Mouse (Mus musculus) liver, embryonic 16.5 days (tissue): ENCODE measurements around the gene Telo2. TPM values are rescaled to one million over a fixed set of nuclear protein-coding genes. Genes with fewer than 3 reads are reported as not detected.
A peak's percentile ranks its signal among the peaks of the same experiment; 100 is the strongest.

Source experiments
- ATAC-seq: fragments of 200-750 bp; cut with Nextera tagmentation; 2 replicates; pipeline ENCODE4 v1.8.0; 2017; ENCODE audit warnings: low read depth, mild to moderate bottlenecking, moderate number of reproducible peaks, moderate library complexity
- H3K27ac ChIP-seq: fragments of 300-500 bp; sonication (generic); 2 replicates; pipeline ENCODE4 v1.5.1; 2014; ENCODE audit warnings: mild to moderate bottlenecking, low read length
- H3K27me3 ChIP-seq: fragments of 300-500 bp; sonication (generic); 2 replicates; pipeline ENCODE4 v1.6.1; 2014; ENCODE audit warnings: low read depth, low read length, mixed read lengths; ENCODE audit not compliant: control insufficient read depth, insufficient read depth
- H3K36me3 ChIP-seq: fragments of 300-500 bp; sonication (generic); 2 replicates; pipeline ENCODE4 v1.6.1; 2014; ENCODE audit warnings: mild to moderate bottlenecking; ENCODE audit not compliant: control insufficient read depth, insufficient read depth
- H3K4me1 ChIP-seq: fragments of 300-500 bp; sonication (generic); 2 replicates; pipeline ENCODE4 v1.6.1; 2014; ENCODE audit warnings: low read depth, low read length, mixed read lengths; ENCODE audit not compliant: control insufficient read depth
- H3K4me2 ChIP-seq: fragments of 300-500 bp; sonication (generic); 2 replicates; pipeline ENCODE4 v1.6.1; 2014; ENCODE audit warnings: low read depth, low read length, mixed read lengths
- H3K4me3 ChIP-seq: fragments of 300-500 bp; sonication (generic); 2 replicates; pipeline ENCODE4 v1.5.1; 2014; ENCODE audit warnings: low read depth, mild to moderate bottlenecking, low read length
- H3K9ac ChIP-seq: fragments of 300-500 bp; sonication (generic); 2 replicates; pipeline ENCODE4 v1.6.1; 2014; ENCODE audit warnings: low read depth, low read length
- H3K9me3 ChIP-seq: fragments of 300-500 bp; sonication (generic); replicated peaks from 2 replicates; pipeline ENCODE4 v1.6.1; 2016; ENCODE audit warnings: low read length; ENCODE audit not compliant: control insufficient read depth
- WGBS: fragments of 180-500 bp; shearing (Covaris S2); extraction: QIAGEN DNeasy Blood & Tissue Kit; methylation state at CpG from one replicate; pipeline ENCODE4 v1.1.7; 2014; ENCODE audit not compliant: insufficient replicate concordance; 5-methylcytosine and 5-hydroxymethylcytosine counted together
- polyA plus RNA-seq: library from polyadenylated mRNA; unstranded; fragments of >200 nt; fragmentation: Nextera tagmentation; extraction: Ambion mirVana; gene quantifications from 2 replicates; pipeline ENCODE4 v1.2.1, GENCODE M21; 2015

Gene Telo2
- polyA plus RNA-seq, result 12.2 TPM in 2 replicates

DNA sequence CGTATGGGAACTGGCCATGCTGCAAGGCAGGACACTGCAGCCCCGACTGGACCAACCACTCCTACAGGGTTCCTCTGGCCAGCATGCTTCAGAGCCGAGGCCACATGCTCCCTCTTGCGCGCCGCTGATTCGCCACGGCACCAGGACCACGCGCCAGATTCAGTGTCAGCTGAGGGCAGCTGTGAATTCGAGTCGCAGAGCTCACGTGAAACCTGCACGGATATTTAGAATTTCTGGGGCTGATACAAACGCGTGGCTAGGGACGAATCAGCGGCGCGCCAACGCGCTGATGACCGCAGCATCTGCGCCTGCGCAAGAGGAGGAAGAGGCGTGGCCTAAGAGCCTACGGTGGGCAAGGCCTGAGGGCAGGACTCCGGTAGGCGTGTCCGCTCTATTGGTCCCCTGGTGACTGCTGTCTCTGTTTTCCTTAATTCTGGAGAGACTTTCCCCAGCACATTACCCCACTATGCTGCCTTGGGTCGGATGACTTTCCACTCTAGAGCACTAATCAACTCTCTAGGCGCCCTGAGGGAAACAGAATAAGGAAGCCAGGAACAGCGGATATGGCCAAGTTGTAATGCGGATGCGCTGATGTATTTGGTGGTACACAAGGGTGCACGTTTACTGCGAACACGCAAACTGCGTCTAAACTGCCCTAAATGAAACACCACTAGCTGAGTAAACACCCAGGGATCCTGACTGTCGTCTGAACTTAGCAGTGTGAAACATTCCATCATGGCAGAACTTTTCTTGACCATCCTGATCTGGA is at the start of gene Telo2:
TSS of gene Telo2 (minus strand) at position 304 of the 769 bp plus-strand sequence.
- WGBS, result 3% methylated on average over 40 of the region's 40 CpGs
- peak; percentile 91 for ATAC-seq
- peaks cover 21% of the 10 kb centered on the region for H3K4me1 ChIP-seq
- H3K27me3 ChIP-seq, result no peaks in the 10 kb centered on the region
- H3K36me3 ChIP-seq, result no peaks in the 10 kb centered on the region
- peak within 1 kb of the TSS; percentile 81 for H3K27ac ChIP-seq
- peak within 1 kb of the TSS; percentile 100 for H3K4me2 ChIP-seq
- no peaks in the 10 kb centered on the region for H3K9me3 ChIP-seq
- H3K9ac ChIP-seq, result peak within 1 kb of the TSS; percentile 71
- H3K4me3 ChIP-seq, result peak within 1 kb of the TSS; percentile 75

DNA sequence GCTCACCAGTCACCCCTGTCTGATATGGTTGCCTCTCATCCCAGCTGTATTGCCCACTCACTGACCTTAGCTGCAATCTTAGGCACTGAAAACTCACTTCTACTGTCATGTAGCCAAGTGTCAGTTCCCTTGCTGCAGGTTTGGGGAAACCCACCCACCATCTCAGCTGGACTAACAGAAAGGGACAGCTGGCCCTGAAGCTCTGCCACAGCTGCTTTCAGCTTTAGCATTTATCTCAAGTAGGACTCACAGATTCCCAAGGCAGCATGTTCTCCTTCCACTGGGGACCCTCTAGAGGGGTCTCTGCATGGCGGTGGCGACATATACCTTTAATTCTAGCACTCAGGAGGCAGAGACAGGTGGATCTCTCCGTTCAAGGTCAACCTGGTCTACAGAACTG is 49.0 kb upstream of the Telo2 start:
- Histone ChIP-seq H3K36me3 (peaks cover 13% of the 10 kb centered on the region), H3K4me2 (no peak overlapping the region), H3K27me3 (no peaks in the 10 kb centered on the region), H3K4me3 (no peak overlapping the region), H3K9ac (no peak overlapping the region), H3K9me3 (no peaks in the 10 kb centered on the region), H3K4me1 (no peaks in the 10 kb centered on the region), H3K27ac (no peak overlapping the region)
- ATAC-seq, result no peak
- WGBS, result 72% methylated on average over 3 of the region's 3 CpGs

DNA sequence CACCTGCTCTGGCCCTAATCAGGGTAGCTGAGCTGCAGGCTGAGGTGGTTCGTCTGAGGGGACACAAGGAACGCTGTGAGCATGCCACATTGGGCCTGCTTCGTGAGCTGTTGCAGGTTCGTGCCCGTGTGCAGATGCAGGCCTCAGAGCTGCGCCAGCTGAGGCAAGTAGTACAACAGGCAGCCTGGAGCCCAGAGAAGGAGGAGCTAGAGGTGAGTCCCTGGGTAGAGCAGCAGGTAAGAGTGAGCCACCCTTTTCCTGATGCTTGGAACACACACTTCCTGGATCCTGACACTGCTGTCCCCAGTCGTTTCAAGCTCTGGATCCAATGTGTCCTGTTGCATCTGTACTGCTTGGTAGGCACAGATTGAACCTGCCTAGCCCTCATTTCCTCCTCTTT is 47.6 kb upstream of the Telo2 start:
- Histone ChIP-seq H3K27ac (no peak overlapping the region), H3K36me3 (peaks cover 16% of the 10 kb centered on the region), H3K4me2 (no peak overlapping the region), H3K4me1 (no peaks in the 10 kb centered on the region), H3K9ac (no peak overlapping the region), H3K27me3 (no peaks in the 10 kb centered on the region), H3K9me3 (no peaks in the 10 kb centered on the region), H3K4me3 (no peak overlapping the region)
- no peak for ATAC-seq
- 70% methylated on average over 7 of the region's 7 CpGs for WGBS

DNA sequence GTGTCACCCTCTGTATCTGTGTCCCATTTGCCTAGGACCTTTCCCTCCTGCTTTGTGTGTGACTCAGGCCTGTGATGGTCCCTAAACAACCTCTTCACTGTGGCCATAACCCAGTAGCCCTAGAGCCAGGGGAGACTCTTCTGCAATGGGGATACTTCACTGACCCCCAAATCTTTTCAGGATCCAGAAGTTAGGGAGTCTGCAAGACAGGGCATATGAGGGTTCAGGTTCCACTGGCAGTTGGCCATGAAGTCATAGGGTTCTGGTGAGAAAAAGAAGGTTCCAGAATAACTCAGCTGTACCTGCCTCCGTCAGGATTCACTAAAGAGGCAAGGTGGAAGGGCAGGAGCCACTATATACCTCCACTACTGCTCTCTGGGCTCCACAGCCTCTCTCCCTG is 46.4 kb upstream of the Telo2 start, which contains the start of gene Ccdc154:
TSS of gene Ccdc154 (plus strand) at position 301 of the 400 bp plus-strand sequence.
- Histone ChIP-seq H3K27me3 (no peaks in the 10 kb centered on the region), H3K27ac (no peak within 1 kb of the TSS), H3K4me1 (no peaks in the 10 kb centered on the region), H3K4me3 (no peak within 1 kb of the TSS), H3K9ac (no peak within 1 kb of the TSS), H3K9me3 (no peaks in the 10 kb centered on the region), H3K36me3 (peaks cover 19% of the 10 kb centered on the region), H3K4me2 (no peak within 1 kb of the TSS)
- ATAC-seq, result no peak
- WGBS, result 88% methylated on average over 1 of the region's 1 CpGs

DNA sequence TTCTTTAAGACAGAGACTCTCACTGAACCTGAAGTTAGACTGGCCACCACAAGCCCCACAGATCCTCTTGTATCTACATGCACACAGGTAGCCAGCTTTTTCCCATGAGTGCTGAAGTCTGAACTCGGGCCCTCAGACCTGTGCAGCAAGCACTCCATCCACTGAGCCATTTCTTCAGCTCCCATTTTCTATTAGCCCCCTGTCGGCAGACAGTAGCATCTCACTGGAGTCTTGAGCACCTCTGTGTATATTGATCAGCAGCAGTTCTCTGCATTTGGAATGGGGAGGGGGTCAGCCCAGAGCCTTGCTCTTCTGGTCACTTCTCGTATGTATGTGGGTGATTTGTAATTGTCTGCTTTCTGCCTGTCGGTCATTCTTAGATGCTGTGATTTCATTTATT is 24.2 kb upstream of the Telo2 start:
- no peaks in the 10 kb centered on the region for H3K27me3 ChIP-seq
- H3K9ac ChIP-seq, result no peak overlapping the region
- H3K4me2 ChIP-seq, result no peak overlapping the region
- no peak for ATAC-seq
- H3K9me3 ChIP-seq, result no peaks in the 10 kb centered on the region
- no peaks in the 10 kb centered on the region for H3K36me3 ChIP-seq
- H3K27ac ChIP-seq, result no peak overlapping the region
- H3K4me3 ChIP-seq, result no peak overlapping the region
- no peaks in the 10 kb centered on the region; the same call in 1 of the 2 replicates for H3K4me1 ChIP-seq
- WGBS, result 59% methylated on average over 4 of the region's 4 CpGs

DNA sequence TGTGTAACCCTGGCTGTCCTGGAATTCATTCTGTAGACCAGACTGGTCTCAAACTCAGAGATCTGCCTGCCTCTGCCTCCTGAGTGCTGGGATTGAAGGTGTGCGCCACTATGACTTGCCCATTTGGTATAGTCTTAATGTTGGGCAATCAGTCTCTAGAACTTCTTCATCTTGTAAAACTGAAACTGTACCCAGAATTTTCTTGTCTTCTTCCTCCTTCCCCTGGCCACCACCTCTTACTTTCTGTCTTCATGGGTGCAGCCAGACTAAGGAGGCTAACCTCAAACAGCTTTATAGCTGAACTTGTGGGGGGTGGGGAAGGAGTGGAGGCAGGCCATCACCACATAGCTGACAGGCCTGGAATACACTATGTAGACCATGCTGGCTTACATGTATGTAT is 23.0 kb upstream of the Telo2 start:
- WGBS, result 75% methylated on average over 1 of the region's 1 CpGs
- H3K27ac ChIP-seq, result no peak overlapping the region

DNA sequence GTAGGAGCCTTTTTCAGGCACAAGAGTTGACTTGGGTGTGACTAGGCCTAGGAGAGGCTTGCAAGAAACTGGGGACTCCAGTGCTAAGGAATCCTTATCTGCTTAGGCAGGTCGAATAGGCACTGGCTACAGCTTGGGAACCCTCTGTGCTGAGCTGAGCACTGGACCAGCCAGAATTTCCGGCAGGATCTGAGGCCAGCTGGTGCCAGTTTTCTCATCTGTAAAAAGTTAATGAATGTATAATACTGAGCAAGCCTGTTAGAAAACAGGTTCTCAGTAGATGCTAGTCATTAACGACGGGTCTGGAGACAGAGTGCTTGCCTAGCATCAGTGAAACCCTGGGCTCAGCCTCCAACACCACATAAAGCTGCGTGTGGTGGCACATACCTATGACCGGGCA is 19.9 kb upstream of the Telo2 start:
- H3K27ac ChIP-seq, result no peak overlapping the region
- H3K36me3 ChIP-seq, result no peaks in the 10 kb centered on the region
- H3K27me3 ChIP-seq, result no peaks in the 10 kb centered on the region
- H3K9ac ChIP-seq, result no peak overlapping the region
- 78% methylated on average over 6 of the region's 6 CpGs for WGBS
- no peaks in the 10 kb centered on the region for H3K9me3 ChIP-seq
- H3K4me3 ChIP-seq, result no peak overlapping the region
- H3K4me1 ChIP-seq, result peaks cover 15% of the 10 kb centered on the region
- ATAC-seq, result no peak
- H3K4me2 ChIP-seq, result no peak overlapping the region

More for the DNA sequence above, 23.0 kb upstream of the Telo2 start:
- H3K9me3 ChIP-seq, result no peaks in the 10 kb centered on the region
- H3K4me2 ChIP-seq, result no peak overlapping the region
- peaks cover 10% of the 10 kb centered on the region for H3K4me1 ChIP-seq
- ATAC-seq, result no peak
- H3K9ac ChIP-seq, result no peak overlapping the region
- no peaks in the 10 kb centered on the region for H3K27me3 ChIP-seq
- H3K4me3 ChIP-seq, result no peak overlapping the region
- H3K36me3 ChIP-seq, result no peaks in the 10 kb centered on the region

DNA sequence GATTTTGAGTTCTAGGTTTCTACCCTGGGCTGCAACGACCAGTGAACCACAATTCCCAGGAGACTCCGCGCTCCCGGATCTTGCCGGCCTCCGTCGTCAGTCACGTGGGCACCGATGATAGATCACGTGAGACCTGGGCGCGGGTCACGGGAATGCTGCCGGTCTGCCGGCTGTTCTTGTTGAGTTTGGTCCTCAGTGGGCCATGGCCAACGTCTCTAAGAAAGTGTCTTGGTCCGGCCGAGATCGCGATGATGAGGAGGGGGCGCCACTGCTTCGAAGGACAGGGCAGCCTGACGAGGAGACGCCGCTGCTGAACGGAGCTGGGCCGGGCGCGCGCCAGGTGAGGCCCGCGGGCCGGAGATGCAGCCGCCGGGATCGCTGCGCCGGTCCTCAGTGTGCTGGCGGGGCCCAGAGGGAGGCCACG is 17.5 kb upstream of the Telo2 start, which contains the start of gene Clcn7:
TSS of gene Clcn7 (plus strand) at position 117 of the 424 bp plus-strand sequence.
- peak within 1 kb of the TSS; percentile 84 for H3K4me3 ChIP-seq
- H3K27me3 ChIP-seq, result no peaks in the 10 kb centered on the region
- H3K4me1 ChIP-seq, result peaks cover 15% of the 10 kb centered on the region
- no peaks in the 10 kb centered on the region for H3K36me3 ChIP-seq
- H3K9me3 ChIP-seq, result no peaks in the 10 kb centered on the region
- peak within 1 kb of the TSS; percentile 32; the same call in 1 of the 2 replicates for H3K27ac ChIP-seq
- ATAC-seq, result peak; percentile 91
- WGBS, result under 1% methylated on average over 40 of the region's 40 CpGs
- H3K4me2 ChIP-seq, result peak within 1 kb of the TSS; percentile 68
- H3K9ac ChIP-seq, result peak within 1 kb of the TSS; percentile 83

DNA sequence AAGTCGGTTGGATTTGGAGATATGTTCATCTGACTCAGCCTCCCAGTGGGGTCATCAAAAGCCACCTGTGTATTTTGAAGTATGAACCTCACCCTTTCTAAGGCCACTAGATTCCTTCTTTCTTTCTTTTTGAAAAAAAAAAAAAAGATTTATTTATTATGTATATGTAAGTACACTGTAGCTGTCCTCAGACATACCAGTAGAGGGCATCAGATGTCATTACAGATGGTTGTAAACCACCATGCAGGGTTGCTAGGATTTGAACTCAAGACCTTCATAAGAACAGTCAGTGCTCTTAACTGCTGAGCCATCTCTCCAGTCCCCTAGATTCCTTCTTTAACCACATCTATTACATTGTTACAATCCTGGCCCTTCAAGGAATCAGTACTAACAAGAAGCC is 14.3 kb upstream of the Telo2 start:
- 88% methylated on average over 1 of the region's 1 CpGs for WGBS
- Histone ChIP-seq H3K27me3 (no peaks in the 10 kb centered on the region), H3K36me3 (no peaks in the 10 kb centered on the region), H3K27ac (no peak overlapping the region), H3K9ac (no peak overlapping the region), H3K4me1 (peaks cover 44% of the 10 kb centered on the region), H3K4me2 (no peak overlapping the region), H3K9me3 (no peaks in the 10 kb centered on the region), H3K4me3 (no peak overlapping the region)
- no peak for ATAC-seq
